Mouse (Mus musculus) embryonic fibroblast, embryonic 13.5 days (primary cell): ENCODE results near the gene Scarb2.

ENCODE experiments used
- CTCF ChIP-seq: IDR thresholded peaks from 2 replicates; pipeline ENCODE4 v1.5.1; 2011; ENCODE audit warnings: mild to moderate bottlenecking, control low read depth, low read length, moderate library complexity, borderline replicate concordance; ENCODE audit not compliant: insufficient read depth
- POLR2A ChIP-seq: IDR thresholded peaks from 2 replicates; pipeline ENCODE4 v1.6.1; 2011; ENCODE audit warnings: low read depth, mild to moderate bottlenecking, control low read depth, low read length, moderate library complexity

DNA sequence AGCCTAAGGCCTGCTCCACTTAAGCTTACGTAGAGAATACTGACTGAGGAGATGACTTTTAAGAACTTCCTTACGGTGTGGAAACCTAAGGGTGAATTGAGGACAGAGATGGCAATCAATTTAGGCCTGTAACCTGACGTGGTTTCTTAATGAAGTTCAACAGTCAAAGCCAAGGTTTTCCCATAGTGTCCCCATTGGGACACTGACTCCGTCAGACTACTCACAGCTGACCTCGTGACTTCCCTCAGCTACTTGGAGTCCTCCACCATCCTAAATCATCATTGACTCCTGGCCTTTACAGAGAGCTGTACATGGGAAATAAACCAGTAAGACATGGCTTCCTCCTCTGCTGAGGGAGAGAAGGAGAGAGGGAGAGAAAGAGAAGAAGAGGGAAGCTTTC, 41.1 kb downstream of the Scarb2 start:
- TF ChIP-seq CTCF (no peak), POLR2A (no peak)
